Mouse (Mus musculus) cerebellum, adult 9-11 months (tissue): ENCODE measurements around the gene Gm11733.
"Not testable (repeated sequence)": the region's sequence is repeated elsewhere in the genome, so short reads cannot be mapped to it uniquely, and the experiment has no call there.

ENCODE experiments used
- DNase-seq: peaks from one replicate; pipeline ENCODE4 v3.0.0; 2022

The Gm11733 gene

GRCm38 (mm10) chr11:117484198-117484597, at the start of gene Gm11733:
Gene Gm11733 (plus strand): TSS chr11:117484368.
- DNase-seq: peak; percentile 86

- peak; percentile 78 for DNase-seq
Observed at GRCm38 (mm10) chr11:117436401-117437109, 47.6 kb upstream of the Gm11733 start.

- DNase-seq: no peak
Observed at GRCm38 (mm10) chr11:117437110-117437490, 47.1 kb upstream of the Gm11733 start.

- DNase-seq: no peak
Observed at GRCm38 (mm10) chr11:117438363-117438762, 45.8 kb upstream of the Gm11733 start.

GRCm38 (mm10) chr11:117440865-117441425, 43.2 kb upstream of the Gm11733 start:
- no peak for DNase-seq

GRCm38 (mm10) chr11:117444090-117444489, 40.1 kb upstream of the Gm11733 start:
- no peak for DNase-seq

GRCm38 (mm10) chr11:117445707-117446106, 38.5 kb upstream of the Gm11733 start:
- no peak for DNase-seq

GRCm38 (mm10) chr11:117454086-117454485, 30.1 kb upstream of the Gm11733 start:
- DNase-seq: no peak

GRCm38 (mm10) chr11:117459148-117459547, 25.0 kb upstream of the Gm11733 start:
- DNase-seq: no peak

GRCm38 (mm10) chr11:117462202-117462864, 21.8 kb upstream of the Gm11733 start:
- DNase-seq: no peak

- not testable (repeated sequence) for DNase-seq
Observed at GRCm38 (mm10) chr11:117463416-117463815, 20.8 kb upstream of the Gm11733 start.

GRCm38 (mm10) chr11:117466292-117466691, 17.9 kb upstream of the Gm11733 start:
- DNase-seq: no peak

- DNase-seq: no peak
Observed at GRCm38 (mm10) chr11:117466911-117467310, 17.3 kb upstream of the Gm11733 start.

GRCm38 (mm10) chr11:117468585-117469363, 15.4 kb upstream of the Gm11733 start:
- DNase-seq: no peak

- DNase-seq: no peak
Observed at GRCm38 (mm10) chr11:117469724-117470123, 14.4 kb upstream of the Gm11733 start.

- no peak for DNase-seq
Observed at GRCm38 (mm10) chr11:117470586-117471195, 13.5 kb upstream of the Gm11733 start.

- no peak for DNase-seq
Observed at GRCm38 (mm10) chr11:117471625-117472283, 12.4 kb upstream of the Gm11733 start.

GRCm38 (mm10) chr11:117472885-117473284, 11.3 kb upstream of the Gm11733 start:
- DNase-seq: no peak

GRCm38 (mm10) chr11:117475204-117475603, 9.0 kb upstream of the Gm11733 start:
- no peak for DNase-seq

GRCm38 (mm10) chr11:117475669-117476068, 8.5 kb upstream of the Gm11733 start:
- no peak for DNase-seq

GRCm38 (mm10) chr11:117476554-117477107, 7.5 kb upstream of the Gm11733 start:
- DNase-seq: peak; percentile 26
